Mouse (Mus musculus) layer of hippocampus, adult 9-11 months (tissue): ENCODE measurements around the gene H3f3a.
"Not testable (repeated sequence)": the region's sequence is repeated elsewhere in the genome, so short reads cannot be mapped to it uniquely, and the experiment has no call there.

Experiments
- DNase-seq: peaks from one replicate; pipeline ENCODE4 v3.0.0; 2022

H3f3a gene

GRCm38 (mm10) chr1:180813885-180814740 lies at the start of gene H3f3a:
Gene H3f3a, minus strand, starts transcription at chr1:180813943.
- DNase-seq = no peak

- no peak for DNase-seq
Observed at GRCm38 (mm10) chr1:180860030-180860429, 46.3 kb upstream of the H3f3a start.

- no peak for DNase-seq
Observed at GRCm38 (mm10) chr1:180858763-180859162, 45.0 kb upstream of the H3f3a start.

- DNase-seq = peak; percentile 100
Observed at GRCm38 (mm10) chr1:180850316-180851270, 36.9 kb upstream of the H3f3a start, which contains the start of gene Sde2. Gene Sde2, plus strand, starts transcription at chr1:180851127.

GRCm38 (mm10) chr1:180849701-180850301 lies 36.1 kb upstream of the H3f3a start:
- peak; percentile 26 for DNase-seq

- peak; percentile 85 for DNase-seq
Observed at GRCm38 (mm10) chr1:180848511-180849241, 34.9 kb upstream of the H3f3a start.

- DNase-seq = peak; percentile 84
Observed at GRCm38 (mm10) chr1:180848114-180848510, 34.4 kb upstream of the H3f3a start.

- DNase-seq = no peak
Observed at GRCm38 (mm10) chr1:180841561-180842300, 28.0 kb upstream of the H3f3a start.

GRCm38 (mm10) chr1:180839201-180839910 lies 25.6 kb upstream of the H3f3a start:
- DNase-seq = no peak

GRCm38 (mm10) chr1:180838014-180838413 lies 24.3 kb upstream of the H3f3a start:
- DNase-seq = no peak

- DNase-seq = no peak
Observed at GRCm38 (mm10) chr1:180837186-180837585, 23.4 kb upstream of the H3f3a start.

- DNase-seq = not testable (repeated sequence)
Observed at GRCm38 (mm10) chr1:180836467-180836866, 22.7 kb upstream of the H3f3a start.

- no peak for DNase-seq
Observed at GRCm38 (mm10) chr1:180835273-180836015, 21.7 kb upstream of the H3f3a start.

GRCm38 (mm10) chr1:180830588-180831346 lies 17.0 kb upstream of the H3f3a start:
- DNase-seq = no peak

- DNase-seq = no peak
Observed at GRCm38 (mm10) chr1:180830175-180830574, 16.4 kb upstream of the H3f3a start.

GRCm38 (mm10) chr1:180829775-180830174 lies 16.0 kb upstream of the H3f3a start:
- DNase-seq = no peak

GRCm38 (mm10) chr1:180826634-180827033 lies 12.9 kb upstream of the H3f3a start:
- DNase-seq = no peak

GRCm38 (mm10) chr1:180824721-180825120 lies 11.0 kb upstream of the H3f3a start:
- no peak for DNase-seq

- DNase-seq = no peak
Observed at GRCm38 (mm10) chr1:180823716-180824115, 10.0 kb upstream of the H3f3a start.
